Mouse (Mus musculus) heart, postnatal 0 days (tissue): ENCODE data around the gene Pltp.
A peak's percentile ranks its signal among the peaks of the same experiment; 100 is the strongest.

Source experiments
- CTCF ChIP-seq: IDR thresholded peaks from 2 replicates; pipeline ENCODE4 v1.5.1; 2016; ENCODE audit warnings: antibody characterized with exemption, control low read depth, low read depth
- EP300 ChIP-seq: IDR thresholded peaks from 2 replicates; pipeline ENCODE4 v1.6.1; 2016; ENCODE audit warnings: antibody characterized with exemption, low read depth

- TF ChIP-seq CTCF (no peak), EP300 (peak; percentile 90)
Observed at GRCm38 (mm10) chr2:164874239-164874769, 16.8 kb upstream of the Pltp start.
